24 mouse cellular contexts compared by ENCODE assay signal in genomic region chr16:20690774-20691173, GRCm38 (mm10). TPM values are rescaled to one million over a fixed set of nuclear protein-coding genes. Genes with fewer than 3 reads are reported as not detected.
A peak's percentile ranks its signal among the peaks of the same experiment; 100 is the strongest.
DNase-seq lines count a peak whose midpoint lies in the region; ATAC-seq and TF ChIP-seq lines count a peak whose summit lies in the region.
"Had no signal": no experiment of that assay in that cellular context is flagged by ENCODE, and none has a peak within 500 bp of the region (broad histone marks: within the 10 kb centered on the region; RNA-seq: fewer than 3 reads in every experiment).

No protein-coding gene starts in this region.

- dilution Hi-C loops in CH12.LX (cut with MboI; ENCODE audit: extremely low pct_ligation_motif_present, extremely low pct_unique_long_range_greater_than_20kb, low sequenced_read_pairs): no loop called here

- H3K9me3 ChIP-seq in CH12.LX (replicated peaks; ENCODE audit: low read length) (no peaks in the 10 kb centered on the region), MEL (replicated peaks; ENCODE audit: insufficient read depth, low read length) (no peaks in the 10 kb centered on the region)
- H3K9me3 ChIP-seq: embryonic facial prominence, embryonic 12.5 days; embryonic facial prominence, embryonic 15.5 days; hindbrain, embryonic 12.5 days; hindbrain, embryonic 15.5 days had no signal

- peak; percentile 32 for ATAC-seq in megakaryocyte progenitor cell, adult 5-6 weeks (replicated peaks; ENCODE audit: poor library complexity)
- ATAC-seq: forebrain, embryonic 14.5 days; forebrain, postnatal 0 days; Patski had no signal

- DNase-seq in embryo, embryonic 10.5 days (ENCODE audit: low spot score): peak; percentile 6
- DNase-seq in embryo, embryonic 10 days (ENCODE audit: low spot score): no peak
- DNase-seq in CH12.LX (ENCODE audit: extremely low read depth) (no peak), MEL (ENCODE audit: low read depth, low spot score) (peak; percentile 50)
- no peak for DNase-seq in lung, postnatal 10 days
- no peak for DNase-seq in lung, adult 18-20 months
- DNase-seq: adrenal gland, postnatal 10 days; adrenal gland, postnatal 36 days; B cell, adult 2 months; cerebellum, adult 2 months; cerebellum, postnatal 10 days; cerebellum, postnatal 36 days; forebrain, postnatal 0 days; gastrocnemius, adult 2 months; gastrocnemius, postnatal 14 days; heart, adult 11 months had no signal

- TF ChIP-seq EP300 in CH12.LX (IDR thresholded peaks at IDR 0.05; ENCODE audit: low read length) (no peak), MEL (IDR thresholded peaks at IDR 0.05; ENCODE audit: low read depth in 1 of 2, low read length in 2 of 2) (peak; percentile 52 to 56; a peak in 2 of 4 replicates)

- no peaks in the 10 kb centered on the region for H3K79me2 ChIP-seq in CH12.LX (replicated peaks; ENCODE audit: control insufficient read depth, extremely low read depth, insufficient read depth, poor library complexity, severe bottlenecking)
- H3K79me2 ChIP-seq in MEL (ENCODE audit: control insufficient read depth, insufficient read depth, low read length, poor library complexity): no peaks in the 10 kb centered on the region

- TF ChIP-seq POLR2A in CH12.LX (IDR thresholded peaks at IDR 0.05; ENCODE audit: low read depth, low read length): no peak
- TF ChIP-seq POLR2A in MEL (IDR thresholded peaks at IDR 0.05; ENCODE audit: control insufficient read depth in 1 of 2, insufficient read depth in 1 of 2, low read depth in 1 of 2, low read length in 2 of 2, poor library complexity in 1 of 2): peak in 1 of 2 experiments; percentile 48; a peak in 1 of 4 replicates

- in situ Hi-C loops in CH12.LX (cut with MboI; ENCODE audit: low pct_ligation_motif_present, low pct_unique_long_range_greater_than_20kb, low sequenced_read_pairs): no loop called here

- H3K4me1 ChIP-seq in CH12.LX (ENCODE audit: control insufficient read depth in 1 of 2, insufficient read depth in 2 of 2) (peaks cover 0 to 33% of the 10 kb centered on the region in 2 experiments; a peak in 2 of 4 replicates), MEL (ENCODE audit: control insufficient read depth in 1 of 2, insufficient read depth in 2 of 2, low read length in 2 of 2) (no peaks in the 10 kb centered on the region)

- peaks cover 63 to 81% of the 10 kb centered on the region in 2 experiments for H3K36me3 ChIP-seq in CH12.LX (replicated peaks in 1 of 2; ENCODE audit: control insufficient read depth in 1 of 2, insufficient read depth in 1 of 2, low read length in 1 of 2)
- peaks cover 5 to 26% of the 10 kb centered on the region in 2 experiments; a peak in 3 of 4 replicates for H3K36me3 ChIP-seq in MEL (ENCODE audit: control insufficient read depth in 1 of 2, insufficient read depth in 2 of 2, low read length in 2 of 2)

- TF ChIP-seq RAD21 in CH12.LX (IDR thresholded peaks at IDR 0.05; ENCODE audit: low read depth, low read length): no peak
- no peak for TF ChIP-seq RAD21 in MEL (IDR thresholded peaks at IDR 0.05; ENCODE audit: low read depth, low read length)

- H3K4me3 ChIP-seq in CH12.LX (replicated peaks in 1 of 3; ENCODE audit: low read depth in 2 of 3, low read length in 2 of 3, poor library complexity in 1 of 3) (no peak overlapping the region), MEL (ENCODE audit: control insufficient read depth in 1 of 2, insufficient read depth in 1 of 2, low read depth in 2 of 2, low read length in 2 of 2) (no peak overlapping the region)
- H3K4me3 ChIP-seq: embryonic facial prominence, embryonic 12.5 days; embryonic facial prominence, embryonic 15.5 days; gastrocnemius, adult 2 months; hindbrain, embryonic 12.5 days; hindbrain, embryonic 15.5 days had no signal

- H3K27me3 ChIP-seq in CH12.LX (replicated peaks) (no peaks in the 10 kb centered on the region), MEL (ENCODE audit: control insufficient read depth in 1 of 2, insufficient read depth in 2 of 2, low read length in 2 of 2) (no peaks in the 10 kb centered on the region)
- H3K27me3 ChIP-seq: embryonic facial prominence, embryonic 12.5 days; embryonic facial prominence, embryonic 15.5 days; hindbrain, embryonic 12.5 days; hindbrain, embryonic 15.5 days; Patski had no signal

- no peak overlapping the region for H3K4me2 ChIP-seq in CH12.LX (ENCODE audit: insufficient read depth, low read depth, poor library complexity, severe bottlenecking)
- H3K4me2 ChIP-seq: embryonic facial prominence, embryonic 12.5 days; embryonic facial prominence, embryonic 15.5 days; heart, embryonic 11.5 days; hindbrain, embryonic 12.5 days; hindbrain, embryonic 15.5 days had no signal

- H3K9ac ChIP-seq in CH12.LX (ENCODE audit: insufficient read depth, low read depth): no peak overlapping the region
- H3K9ac ChIP-seq in MEL (ENCODE audit: control insufficient read depth, low read depth, low read length, poor library complexity, severe bottlenecking): no peak overlapping the region
- H3K9ac ChIP-seq: embryonic facial prominence, embryonic 12.5 days; embryonic facial prominence, embryonic 15.5 days; forebrain, postnatal 0 days; hindbrain, embryonic 12.5 days; hindbrain, embryonic 15.5 days had no signal

- TF ChIP-seq CTCF in CH12.LX (conservative IDR thresholded peaks at IDR 0.05 in 1 of 2, IDR thresholded peaks at IDR 0.05 in 1 of 2; ENCODE audit: low read depth in 2 of 2, low read length in 2 of 2) (no peak), MEL (IDR thresholded peaks at IDR 0.05 in 2 of 3, conservative IDR thresholded peaks at IDR 0.05 in 1 of 3; ENCODE audit: control insufficient read depth in 1 of 3, insufficient read depth in 1 of 3, low read depth in 2 of 3, low read length in 3 of 3, poor library complexity in 1 of 3, severe bottlenecking in 1 of 3) (no peak)

- H3K27ac ChIP-seq in CH12.LX (ENCODE audit: insufficient read depth, low read depth) (no peak overlapping the region), MEL (ENCODE audit: control insufficient read depth, low read depth, low read length) (no peak overlapping the region)
- H3K27ac ChIP-seq: embryonic facial prominence, embryonic 12.5 days; embryonic facial prominence, embryonic 15.5 days; gastrocnemius, adult 2 months; hindbrain, embryonic 12.5 days; hindbrain, embryonic 15.5 days had no signal

TF ChIP-seq in CH12.LX, 34 proteins besides CTCF, POLR2A, EP300 and RAD21:
- TF ChIP-seq ZNF384 (IDR thresholded peaks at IDR 0.05; ENCODE audit: low read depth, low read length) (no peak), POLR2AphosphoS2 (IDR thresholded peaks at IDR 0.05; ENCODE audit: low read depth, low read length) (0 out of 2 replicates have a peak, but pooled peaks have one; percentile 40)

TF ChIP-seq in MEL, 35 proteins besides CTCF, POLR2A, EP300 and RAD21 (continues in another document):
- TF ChIP-seq TAL1 (IDR thresholded peaks at IDR 0.05; ENCODE audit: low read length): peak; percentile 61
- no peak for TF ChIP-seq GABPA (IDR thresholded peaks at IDR 0.05; ENCODE audit: low read depth, low read length)
- no peak for TF ChIP-seq ZKSCAN1 (IDR thresholded peaks at IDR 0.05; ENCODE audit: low read depth, low read length)
- TF ChIP-seq ZMIZ1 (IDR thresholded peaks at IDR 0.05; ENCODE audit: low read depth, low read length): 0 out of 2 replicates have a peak, but pooled peaks have one; percentile 21
- TF ChIP-seq MAZ (IDR thresholded peaks at IDR 0.05; ENCODE audit: low read depth, low read length): no peak
- TF ChIP-seq MAX (IDR thresholded peaks at IDR 0.05; ENCODE audit: low read length): no peak

RNA-seq across cellular contexts. Expression of gene Fam131a, which starts 2.3 kb away (rescaled TPM):
- total RNA-seq in CH12.LX (2012; rRNA removed) (1.0 and 1.3 TPM in 2 replicates), CH12.LX (2014; rRNA removed) (0.50 and 0.77 TPM in 2 replicates), MEL (2012; rRNA removed) (not detected in 2 replicates)
- polyA plus RNA-seq in CH12.LX (2012; ENCODE audit: insufficient read length, low read depth) (0.67 and 1.4 TPM in 2 replicates), MEL (2012; ENCODE audit: insufficient read depth in 1 of 2, insufficient read length in 2 of 2, low read depth in 1 of 2, low replicate concordance in 2 of 2, missing spikeins in 1 of 2) (not detected)
- total RNA-seq in megakaryocyte progenitor cell, adult 5-6 weeks (2015): not detected in 2 replicates
- total RNA-seq in megakaryocyte progenitor cell, adult 5-6 weeks (2017): 0.17 TPM in 1 of 2 replicates, not detected in the other

RNA-seq across cellular contexts. Expression of gene Eif4g1, which starts 22.7 kb away (rescaled TPM):
- total RNA-seq in CH12.LX (2012; rRNA removed) (473 and 601 TPM in 2 replicates), CH12.LX (2014; rRNA removed) (370 and 403 TPM in 2 replicates), MEL (2012; rRNA removed) (409 and 425 TPM in 2 replicates)
- polyA plus RNA-seq in CH12.LX (2012; ENCODE audit: insufficient read length, low read depth) (492 and 519 TPM in 2 replicates), MEL (2012; ENCODE audit: insufficient read depth in 1 of 2, insufficient read length in 2 of 2, low read depth in 1 of 2, low replicate concordance in 2 of 2, missing spikeins in 1 of 2) (100 to 1,000 TPM; 327 to 436 TPM)
- total RNA-seq in megakaryocyte progenitor cell, adult 5-6 weeks (2015): 164 and 172 TPM in 2 replicates
- total RNA-seq in megakaryocyte progenitor cell, adult 5-6 weeks (2017): 305 and 366 TPM in 2 replicates

RNA-seq across cellular contexts. Expression of gene Polr2h, which starts 26.7 kb away (rescaled TPM):
- total RNA-seq in CH12.LX (2012; rRNA removed): 157 and 189 TPM in 2 replicates
- 183 and 189 TPM in 2 replicates for total RNA-seq in CH12.LX (2014; rRNA removed)
- 117 and 146 TPM in 2 replicates for polyA plus RNA-seq in CH12.LX (2012; ENCODE audit: insufficient read length, low read depth)
- 174 and 180 TPM in 2 replicates for total RNA-seq in MEL (2012; rRNA removed)
- polyA plus RNA-seq in MEL (2012; ENCODE audit: insufficient read depth in 1 of 2, insufficient read length in 2 of 2, low read depth in 1 of 2, low replicate concordance in 2 of 2, missing spikeins in 1 of 2): 10 to 100 TPM in 1 of 2 experiments, not detected in 1; 95.4 TPM
- total RNA-seq in megakaryocyte progenitor cell, adult 5-6 weeks (2015): 75.3 and 99.4 TPM in 2 replicates
- 75.1 and 78.2 TPM in 2 replicates for total RNA-seq in megakaryocyte progenitor cell, adult 5-6 weeks (2017)

RNA-seq across cellular contexts. Expression of gene Clcn2, which starts 26.8 kb away (rescaled TPM):
- total RNA-seq in CH12.LX (2012; rRNA removed) (4.2 and 4.5 TPM in 2 replicates), CH12.LX (2014; rRNA removed) (1.2 and 1.4 TPM in 2 replicates), MEL (2012; rRNA removed) (3.6 and 5.4 TPM in 2 replicates)
- polyA plus RNA-seq in CH12.LX (2012; ENCODE audit: insufficient read length, low read depth) (3.5 and 4.1 TPM in 2 replicates), MEL (2012; ENCODE audit: insufficient read depth in 1 of 2, insufficient read length in 2 of 2, low read depth in 1 of 2, low replicate concordance in 2 of 2, missing spikeins in 1 of 2) (1 to 10 TPM in 1 of 2 experiments, not detected in 1; 9.4 TPM)
- total RNA-seq in megakaryocyte progenitor cell, adult 5-6 weeks (2015): 0.34 and 1.3 TPM in 2 replicates
- total RNA-seq in megakaryocyte progenitor cell, adult 5-6 weeks (2017): 1.2 and 1.6 TPM in 2 replicates

RNA-seq across cellular contexts. Expression of gene Psmd2, which starts 39.3 kb away (rescaled TPM):
- 340 and 410 TPM in 2 replicates for total RNA-seq in CH12.LX (2012; rRNA removed)
- 267 and 273 TPM in 2 replicates for total RNA-seq in CH12.LX (2014; rRNA removed)
- polyA plus RNA-seq in CH12.LX (2012; ENCODE audit: insufficient read length, low read depth): 528 and 678 TPM in 2 replicates
- total RNA-seq in MEL (2012; rRNA removed): 262 and 323 TPM in 2 replicates
- polyA plus RNA-seq in MEL (2012; ENCODE audit: insufficient read depth in 1 of 2, insufficient read length in 2 of 2, low read depth in 1 of 2, low replicate concordance in 2 of 2, missing spikeins in 1 of 2): 100 to 1,000 TPM in 1 of 2 experiments, 10 to 100 TPM in 1; 81.9 to 432 TPM
- total RNA-seq in megakaryocyte progenitor cell, adult 5-6 weeks (2015): 113 and 133 TPM in 2 replicates
- 201 and 230 TPM in 2 replicates for total RNA-seq in megakaryocyte progenitor cell, adult 5-6 weeks (2017)

Comparison
In these comparisons a context has a peak if more than half of its experiments do, and no peak if none do; other contexts are left out.
1. DNase-seq: peak in embryo, embryonic 10.5 days (single experiment) and MEL (single experiment); none in embryo, embryonic 10 days (single experiment), CH12.LX (single experiment), lung, postnatal 10 days (single experiment) and lung, adult 18-20 months (0 of 2).